Mouse (Mus musculus) heart, postnatal 0 days (tissue): ENCODE measurements around the gene Rsph3b.
"Not testable (repeated sequence)": the region's sequence is repeated elsewhere in the genome, so short reads cannot be mapped to it uniquely, and the experiment has no call there.

Experiments used
- CTCF ChIP-seq: IDR thresholded peaks from 2 replicates; pipeline ENCODE4 v1.5.1; 2016; ENCODE audit warnings: antibody characterized with exemption, control low read depth, low read depth
- EP300 ChIP-seq: IDR thresholded peaks from 2 replicates; pipeline ENCODE4 v1.6.1; 2016; ENCODE audit warnings: antibody characterized with exemption, low read depth

GRCm38 (mm10) chr17:6980144-6980543, 31.7 kb upstream of the Rsph3b start:
- not testable (repeated sequence) for TF ChIP-seq EP300, CTCF
